Mouse (Mus musculus): ENCODE measurements around the gene Coro6.
A peak's percentile ranks its signal among the peaks of the same experiment; 100 is the strongest.

Coro6 gene

DNA sequence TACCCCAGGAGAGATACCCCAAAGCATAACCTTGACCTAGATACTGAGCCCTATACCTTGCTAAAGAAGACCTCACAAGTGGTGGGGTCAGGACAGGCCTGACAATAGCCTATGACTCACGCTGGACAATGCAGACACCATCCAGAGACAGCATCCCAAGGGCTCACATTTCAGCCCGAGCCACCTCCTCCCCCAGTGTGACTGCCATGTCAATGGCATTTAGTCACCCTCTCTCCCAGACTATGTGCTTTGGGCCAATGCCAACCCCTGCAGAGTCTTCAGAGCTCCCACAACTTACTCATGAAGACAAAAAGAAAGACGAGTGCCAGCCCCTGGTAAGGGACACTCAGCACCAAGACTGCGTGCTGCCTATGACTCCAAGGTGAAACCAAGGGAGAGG lies 2.5 kb downstream of the Coro6 start:
- DNase-seq (ENCODE audit: low read depth, low spot score), result no peak

DNA sequence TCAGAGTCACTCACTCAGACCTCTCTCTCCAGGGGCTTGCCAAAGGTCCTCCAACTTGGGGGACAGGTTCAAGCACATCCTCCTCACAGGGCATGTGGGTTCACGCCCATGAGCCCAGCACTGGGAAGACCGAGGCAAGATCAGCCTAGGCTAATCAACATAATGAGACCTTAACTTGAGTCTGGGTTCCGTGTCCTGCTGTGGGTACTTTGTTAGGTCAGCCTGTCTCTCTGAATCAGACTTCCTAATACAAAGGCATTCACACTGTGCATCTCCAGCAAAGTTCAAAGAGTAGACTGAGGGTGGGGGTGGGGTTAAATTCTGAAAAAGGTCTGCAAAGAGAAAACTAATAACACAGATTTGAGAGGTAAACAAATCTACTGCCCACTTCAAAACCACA lies 2.9 kb downstream of the Coro6 start:
- DNase-seq (ENCODE audit: low read depth, low spot score), result no peak

DNA sequence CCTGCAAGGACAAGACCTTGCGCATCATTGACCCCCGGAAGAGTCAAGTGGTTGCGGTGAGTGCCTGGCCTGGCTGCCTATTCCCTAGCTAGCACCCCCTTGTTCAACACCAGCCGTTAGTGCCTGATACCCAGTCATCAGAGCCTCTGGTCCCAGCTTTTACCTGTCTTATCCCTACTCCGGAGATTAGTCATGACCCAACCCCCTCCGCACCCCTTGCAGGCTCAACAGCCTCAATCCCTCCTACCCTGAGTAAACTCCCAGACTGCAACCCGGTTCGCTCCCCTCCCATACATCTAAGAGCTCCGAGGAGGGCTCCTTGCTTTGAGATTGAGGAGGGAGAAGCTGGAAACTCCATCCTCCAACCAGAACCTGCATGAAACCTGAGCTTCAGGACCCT lies 4.3 kb downstream of the Coro6 start:
- no peak for DNase-seq (ENCODE audit: low read depth, low spot score)

DNA sequence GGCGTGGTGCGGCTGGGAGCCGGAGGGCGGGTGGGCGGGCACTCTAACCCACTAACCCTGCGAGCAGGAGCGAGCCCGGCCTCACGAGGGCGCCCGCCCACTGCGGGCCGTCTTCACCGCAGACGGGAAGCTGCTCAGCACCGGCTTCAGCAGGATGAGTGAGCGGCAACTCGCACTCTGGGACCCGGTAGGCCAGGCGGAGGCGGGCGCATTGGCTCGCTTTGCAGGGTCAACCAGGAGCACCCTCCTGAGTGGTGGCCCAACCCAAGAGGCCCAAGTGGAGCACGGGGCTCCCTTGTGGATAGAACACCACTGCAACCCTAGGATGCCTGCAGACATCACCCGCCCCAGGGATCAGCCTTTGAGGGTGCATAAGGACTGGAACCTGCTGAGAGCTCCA lies 4.9 kb downstream of the Coro6 start:
- DNase-seq (ENCODE audit: low read depth, low spot score), result peak; percentile 63

- peak; percentile 72 for DNase-seq (ENCODE audit: low read depth, low spot score)
Measured at GRCm38 (mm10) chr11:77467784-77468183, 5.6 kb downstream of the Coro6 start.

- DNase-seq (ENCODE audit: low read depth, low spot score), result no peak
Measured at GRCm38 (mm10) chr11:77468397-77468796, 6.2 kb downstream of the Coro6 start.

- no peak for DNase-seq (ENCODE audit: low read depth, low spot score)
Measured at GRCm38 (mm10) chr11:77471407-77471806, 9.2 kb downstream of the Coro6 start.

- DNase-seq (ENCODE audit: low read depth, low spot score), result no peak
Measured at GRCm38 (mm10) chr11:77472775-77473174, 10.6 kb downstream of the Coro6 start.

DNA sequence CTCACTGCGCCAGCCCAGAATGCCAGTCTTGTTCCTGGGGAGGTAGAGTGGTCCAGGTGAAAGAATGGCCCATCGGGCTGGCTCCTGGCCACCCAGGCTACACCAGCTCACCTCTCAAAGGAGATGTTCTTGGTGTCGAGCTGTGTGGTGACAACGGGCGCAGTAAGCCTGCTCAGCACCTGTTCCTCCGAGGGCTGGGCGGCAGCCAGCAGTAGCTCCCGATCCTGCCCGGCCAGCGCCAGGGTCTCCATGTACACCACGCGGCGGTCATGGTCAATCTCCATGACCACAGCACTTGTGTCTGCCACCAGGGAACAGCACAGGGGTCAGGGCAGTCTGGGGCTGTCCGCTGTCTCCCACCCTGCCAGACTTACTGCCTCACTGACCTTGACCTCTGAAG lies 14.0 kb downstream of the Coro6 start:
- no peak for DNase-seq (ENCODE audit: low read depth, low spot score)

- DNase-seq (ENCODE audit: low read depth, low spot score), result no peak
Measured at GRCm38 (mm10) chr11:77476895-77477294, 14.7 kb downstream of the Coro6 start.

DNA sequence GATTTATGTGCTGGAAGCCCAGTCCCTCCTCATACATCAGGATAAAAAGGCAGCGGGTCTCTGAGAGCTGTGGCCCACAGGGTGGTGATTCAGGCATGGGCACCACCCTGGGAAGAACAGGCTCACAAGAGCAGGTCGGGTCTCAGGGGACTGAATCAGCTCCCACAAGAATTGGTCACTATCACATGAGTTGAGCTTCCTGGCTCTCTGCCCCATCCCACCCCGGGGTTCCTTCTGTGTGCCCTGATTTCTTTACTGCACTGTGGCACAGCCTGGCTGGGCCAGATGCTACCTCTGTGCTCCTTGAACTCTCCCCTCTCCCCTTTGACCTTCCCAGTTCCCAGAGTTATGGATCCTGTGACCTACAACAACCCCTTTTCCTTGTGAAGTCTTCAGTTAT lies 20.8 kb downstream of the Coro6 start:
- no peak for DNase-seq (ENCODE audit: low read depth, low spot score)

GRCm38 (mm10) chr11:77483510-77484255 lies 21.5 kb downstream of the Coro6 start:
- DNase-seq (ENCODE audit: low read depth, low spot score), result no peak

DNA sequence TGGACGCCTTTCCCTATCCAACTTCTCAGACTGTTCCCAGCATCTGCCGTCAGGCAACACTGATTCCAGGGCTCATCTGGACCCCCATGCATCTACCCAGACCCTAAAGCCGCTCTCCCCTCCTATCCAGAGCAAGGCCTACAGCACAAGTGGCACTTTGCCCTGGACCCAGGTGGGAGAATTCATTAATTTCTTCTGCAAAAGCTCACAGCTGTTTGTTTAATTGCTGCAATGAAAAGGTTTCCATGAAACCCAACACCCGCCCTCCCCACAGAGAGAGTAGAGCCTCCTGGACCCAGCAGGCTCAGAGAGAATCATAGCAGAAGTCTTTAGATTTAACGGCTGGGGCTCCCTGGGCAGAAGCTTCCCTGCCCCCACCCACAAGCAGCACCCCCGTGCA lies 23.0 kb downstream of the Coro6 start:
- DNase-seq (ENCODE audit: low read depth, low spot score), result no peak

DNA sequence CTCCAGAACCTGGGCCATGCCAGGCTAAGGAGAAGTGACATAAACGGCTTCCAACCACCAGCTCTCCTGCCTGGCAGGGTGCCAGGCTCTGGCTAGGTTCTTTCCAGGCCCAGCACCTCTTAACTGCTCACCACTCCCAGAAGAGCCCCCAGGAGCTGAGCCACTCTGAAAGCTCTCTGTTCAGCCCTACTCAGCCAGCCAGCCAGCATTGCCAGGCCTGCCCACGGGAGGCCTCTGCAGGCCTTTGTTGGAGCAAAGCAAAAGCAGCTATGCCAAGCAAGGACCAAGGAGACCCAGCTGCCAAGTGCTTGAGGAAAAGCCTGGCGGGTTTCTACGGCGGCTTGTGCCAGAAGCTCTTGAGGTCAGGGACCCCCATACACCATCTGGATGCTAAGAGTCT lies 24.6 kb downstream of the Coro6 start:
- DNase-seq (ENCODE audit: low read depth, low spot score), result no peak

- peak; percentile 39 for DNase-seq (ENCODE audit: low read depth, low spot score)
Measured at GRCm38 (mm10) chr11:77488771-77489581, 26.8 kb downstream of the Coro6 start.

- peak; percentile 79 for DNase-seq (ENCODE audit: low read depth, low spot score)
Measured at GRCm38 (mm10) chr11:77489591-77490235, 27.5 kb downstream of the Coro6 start, which contains the start of gene Ankrd13b. TSS of gene Ankrd13b (minus strand) at chr11:77489678.

- DNase-seq (ENCODE audit: low read depth, low spot score), result no peak
Measured at GRCm38 (mm10) chr11:77490451-77490850, 28.2 kb downstream of the Coro6 start.

- DNase-seq (ENCODE audit: low read depth, low spot score), result peak; percentile 97
Measured at GRCm38 (mm10) chr11:77491123-77491501, 28.9 kb downstream of the Coro6 start.

DNA sequence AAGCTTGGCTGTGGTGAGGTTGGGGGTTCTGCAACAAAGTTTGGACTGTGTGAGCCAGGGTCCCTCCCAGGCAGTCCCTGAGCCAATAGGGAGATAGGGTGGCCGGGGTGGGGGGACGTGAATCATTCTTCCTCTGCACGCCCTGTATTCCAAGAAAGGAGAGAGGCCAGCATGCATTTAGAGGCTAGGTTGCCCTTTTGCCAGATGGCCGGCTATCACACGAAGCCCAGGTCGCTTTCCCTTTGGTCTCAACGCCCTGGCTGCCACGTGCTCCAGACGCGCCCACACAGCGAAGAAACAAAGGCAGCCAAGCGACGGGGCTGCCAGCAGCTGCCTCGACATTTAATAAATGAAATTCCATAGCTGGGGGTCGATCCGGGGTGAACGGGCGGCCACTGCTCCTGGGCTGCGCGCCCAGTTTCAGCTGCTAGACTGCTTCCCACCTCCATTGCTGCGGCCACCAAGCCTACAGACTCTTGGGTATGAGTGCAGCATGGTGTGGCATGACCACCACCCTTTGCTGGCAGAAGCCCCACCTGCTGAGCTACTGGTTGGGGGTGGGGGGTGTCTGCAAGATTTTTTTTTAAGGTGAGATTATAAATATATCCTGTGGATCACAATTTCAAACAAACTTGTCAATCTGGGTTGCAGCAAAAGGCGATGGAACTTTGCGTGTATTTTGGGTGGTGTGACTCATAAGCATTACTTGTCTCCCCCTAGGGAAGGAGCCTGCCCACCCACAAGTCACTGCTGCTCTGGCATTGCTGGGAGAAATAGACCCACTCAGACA lies 29.5 kb downstream of the Coro6 start:
- DNase-seq (ENCODE audit: low read depth, low spot score), result peak; percentile 83

DNA sequence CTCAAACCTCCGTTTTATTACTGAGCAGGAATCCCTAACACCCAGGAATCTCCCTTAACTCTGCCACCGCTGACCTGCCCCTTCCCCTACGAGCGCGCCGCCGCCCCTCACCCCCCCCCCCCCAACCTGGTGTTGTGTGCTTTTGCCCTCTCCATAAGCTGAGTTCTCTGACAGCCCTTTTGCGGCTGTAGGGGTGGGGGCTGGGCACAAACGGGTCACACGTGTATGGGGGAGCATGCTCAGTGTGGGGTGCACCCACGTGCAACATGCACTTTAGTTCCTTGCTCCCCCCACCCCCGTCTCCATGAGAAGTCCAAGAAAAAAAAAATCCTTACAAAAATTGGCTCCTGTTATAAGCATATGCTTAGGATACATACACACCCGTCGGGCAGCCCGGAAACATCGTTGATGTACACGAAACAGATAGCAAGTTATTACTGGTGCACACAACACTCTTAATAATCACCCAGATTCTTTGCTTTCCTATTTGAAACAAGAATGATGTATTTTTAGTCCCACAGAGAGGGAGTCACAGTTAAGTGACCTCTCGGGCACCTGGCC lies 30.2 kb downstream of the Coro6 start:
- DNase-seq (ENCODE audit: low read depth, low spot score), result no peak

DNA sequence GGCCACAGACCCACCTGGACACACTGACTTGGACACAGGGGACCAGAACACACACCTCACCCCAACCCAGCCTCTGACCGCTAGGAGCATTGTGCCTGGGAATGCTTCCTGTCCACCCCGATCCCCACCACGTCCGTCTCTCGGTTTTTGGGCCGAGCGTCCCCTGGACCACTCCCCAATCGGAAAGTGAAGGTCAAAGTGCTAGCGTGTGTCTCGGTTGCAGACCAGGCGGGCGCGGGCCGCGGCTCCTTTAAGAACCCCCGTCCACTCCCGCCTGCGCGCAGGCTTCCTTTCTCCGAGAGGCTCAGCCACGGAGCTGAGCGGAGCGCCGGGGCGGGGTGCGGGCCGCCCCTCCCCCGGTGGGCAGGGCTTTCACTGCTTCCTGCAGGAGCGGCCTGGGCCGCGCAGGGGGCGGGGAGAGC lies 30.7 kb downstream of the Coro6 start:
- peak; percentile 94 for DNase-seq (ENCODE audit: low read depth, low spot score)
